Mouse (Mus musculus): ENCODE results near the gene Wasf1.

Wasf1 gene

DNA sequence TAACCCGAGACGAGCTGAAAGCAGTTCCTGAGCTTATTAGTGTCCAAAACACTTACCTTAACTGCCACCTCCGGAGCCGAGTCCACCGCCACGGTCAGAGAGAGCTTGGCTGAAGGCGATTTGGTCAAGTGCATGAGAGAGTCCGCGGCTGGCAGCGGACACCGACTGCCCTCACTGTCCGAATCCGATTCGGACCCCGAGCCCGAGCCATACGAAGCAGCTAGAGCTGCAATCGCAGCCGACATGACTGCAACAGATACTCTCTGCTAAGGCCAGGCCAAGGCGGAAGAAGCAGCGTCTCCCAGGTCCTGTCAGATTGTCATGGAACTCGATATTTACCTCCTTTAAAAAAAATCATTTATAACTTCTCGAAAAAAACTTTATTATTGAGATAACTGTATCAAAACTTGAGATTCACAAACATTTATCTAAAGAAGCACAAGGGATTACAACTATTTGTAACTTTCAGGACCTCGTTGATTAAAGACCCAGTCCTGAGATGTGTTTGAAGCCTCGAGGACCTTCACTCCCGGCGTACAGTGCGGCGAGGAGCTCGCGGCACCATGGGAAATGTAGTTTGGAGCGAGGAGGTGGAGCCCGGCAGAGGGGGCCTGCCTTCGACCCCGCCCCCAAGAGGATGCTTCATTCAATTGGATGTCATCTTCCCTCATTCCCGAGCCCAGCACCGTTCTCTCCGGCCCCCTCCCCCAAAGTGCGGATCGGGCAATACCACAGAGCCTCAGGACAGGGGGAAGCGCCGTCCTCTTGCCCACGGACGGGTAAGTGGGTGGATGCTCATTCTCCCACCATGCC, at the start of gene Wasf1, which contains the start of gene Cdc40:
Gene Wasf1, plus strand, starts transcription at position 645 of the 813 bp plus-strand sequence.
Gene Cdc40, minus strand, starts transcription at position 481 of the 813 bp plus-strand sequence.
- CTCF ChIA-PET: no interaction called here

GRCm38 (mm10) chr10:40840086-40840485, 43.2 kb upstream of the Wasf1 start:
- CTCF ChIA-PET: no interaction called here

GRCm38 (mm10) chr10:40843841-40844240, 39.4 kb upstream of the Wasf1 start:
- CTCF ChIA-PET: no interaction called here

DNA sequence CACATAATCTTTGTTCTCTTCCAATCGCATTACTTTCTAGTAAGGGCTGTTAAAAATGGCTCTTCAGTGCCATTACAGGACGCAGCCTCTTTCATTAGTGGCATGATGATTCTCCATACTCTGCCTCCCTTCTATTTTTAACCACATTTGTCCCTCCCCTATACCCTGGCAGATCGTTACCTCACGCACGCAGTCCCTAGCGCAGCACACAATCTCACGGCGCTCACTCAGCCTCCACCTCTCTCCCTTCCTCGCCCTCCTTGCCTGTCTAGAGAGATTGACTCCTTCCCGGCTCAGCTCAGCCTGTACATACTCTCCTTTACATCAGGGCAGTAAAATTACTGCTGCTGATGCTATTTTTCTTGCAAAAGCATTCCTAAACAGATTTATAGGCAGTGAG, 38.7 kb upstream of the Wasf1 start:
- CTCF ChIA-PET: no interaction called here

GRCm38 (mm10) chr10:40845626-40846025, 37.6 kb upstream of the Wasf1 start:
- CTCF ChIA-PET: interaction anchor here (0.7 kb wide), 1 partner anchor 101 kb away, joined by 3 read pairs; no protein-coding TSS in a partner anchor

- CTCF ChIA-PET: no interaction called here
Measured at GRCm38 (mm10) chr10:40847176-40847874, 36.0 kb upstream of the Wasf1 start.

GRCm38 (mm10) chr10:40850644-40851043, 32.6 kb upstream of the Wasf1 start:
- CTCF ChIA-PET: interaction anchor here (0.7 kb wide), 1 partner anchor 676 kb away, joined by 3 read pairs; no protein-coding TSS in a partner anchor

- CTCF ChIA-PET: interaction anchor here (0.7 kb wide), 1 partner anchor 677 kb away, joined by 3 read pairs; no protein-coding TSS in a partner anchor
Measured at GRCm38 (mm10) chr10:40851138-40851537, 32.1 kb upstream of the Wasf1 start.

GRCm38 (mm10) chr10:40855616-40856015, 27.7 kb upstream of the Wasf1 start:
- CTCF ChIA-PET: interaction anchor here (0.6 kb wide), 1 partner anchor 806 kb away, joined by 4 read pairs; no protein-coding TSS in a partner anchor

- CTCF ChIA-PET: no interaction called here
Measured at GRCm38 (mm10) chr10:40856703-40857102, 26.6 kb upstream of the Wasf1 start.

DNA sequence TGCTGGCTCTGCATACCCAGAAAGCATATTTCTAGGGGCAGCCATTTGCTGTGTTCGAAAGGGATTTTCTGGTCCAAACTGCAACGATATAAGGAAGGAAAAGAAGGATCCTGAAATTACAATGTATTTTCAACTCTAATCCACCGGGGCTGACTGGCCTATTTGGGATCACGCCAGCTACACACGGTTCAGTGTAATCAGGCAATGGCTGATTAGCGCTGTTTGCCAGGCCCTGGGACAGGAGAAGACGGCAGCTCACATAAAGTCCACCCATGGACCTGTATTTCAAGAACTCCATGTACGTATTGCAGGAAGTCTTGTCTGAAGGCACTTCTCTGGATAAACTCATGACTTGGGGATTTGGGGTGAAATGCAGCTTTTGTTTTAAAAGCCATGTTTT, 25.7 kb upstream of the Wasf1 start:
- CTCF ChIA-PET: no interaction called here

- CTCF ChIA-PET: no interaction called here
Measured at GRCm38 (mm10) chr10:40868081-40868480, 15.2 kb upstream of the Wasf1 start.

DNA sequence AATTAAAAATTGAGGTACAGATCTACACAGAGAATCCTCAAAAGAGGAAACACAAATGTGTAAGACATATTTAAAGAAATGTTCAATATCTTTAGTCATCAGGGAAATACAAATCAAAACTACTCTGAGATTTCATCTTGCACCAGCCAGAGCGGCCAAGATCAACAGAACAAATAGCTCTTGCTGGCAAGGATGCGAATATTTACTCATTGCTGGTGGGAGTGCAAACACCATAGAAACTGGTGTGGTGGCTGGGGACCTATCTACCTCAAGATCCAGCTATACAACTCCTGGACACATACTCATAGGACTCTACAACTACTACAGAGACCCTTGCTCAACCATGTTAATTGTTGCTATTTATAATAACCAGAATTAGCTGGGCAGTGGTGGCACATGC, 12.0 kb upstream of the Wasf1 start:
- CTCF ChIA-PET: no interaction called here

GRCm38 (mm10) chr10:40872052-40872451, 11.2 kb upstream of the Wasf1 start:
- CTCF ChIA-PET: no interaction called here

- CTCF ChIA-PET: no interaction called here
Measured at GRCm38 (mm10) chr10:40878246-40878645, 5.0 kb upstream of the Wasf1 start.

DNA sequence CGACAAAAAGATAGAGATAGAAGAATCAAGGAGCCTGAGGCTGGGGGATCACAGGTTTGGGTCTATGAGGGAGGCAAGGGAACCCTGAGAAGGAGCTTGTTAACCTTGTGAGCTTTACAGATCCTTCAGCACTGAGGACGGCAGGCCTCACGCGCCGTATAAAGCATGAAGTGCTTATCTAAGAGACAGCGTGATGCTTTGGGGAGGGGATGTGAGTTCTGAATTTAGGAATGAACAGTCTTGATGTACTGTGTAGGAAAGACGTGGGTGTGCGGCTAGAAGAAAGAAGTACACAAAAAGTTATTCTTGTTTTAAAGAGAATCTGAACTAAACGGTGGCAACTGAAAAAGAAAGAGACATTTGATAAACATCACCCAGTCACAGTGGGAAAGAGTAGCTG, 3.3 kb upstream of the Wasf1 start:
- CTCF ChIA-PET: no interaction called here

DNA sequence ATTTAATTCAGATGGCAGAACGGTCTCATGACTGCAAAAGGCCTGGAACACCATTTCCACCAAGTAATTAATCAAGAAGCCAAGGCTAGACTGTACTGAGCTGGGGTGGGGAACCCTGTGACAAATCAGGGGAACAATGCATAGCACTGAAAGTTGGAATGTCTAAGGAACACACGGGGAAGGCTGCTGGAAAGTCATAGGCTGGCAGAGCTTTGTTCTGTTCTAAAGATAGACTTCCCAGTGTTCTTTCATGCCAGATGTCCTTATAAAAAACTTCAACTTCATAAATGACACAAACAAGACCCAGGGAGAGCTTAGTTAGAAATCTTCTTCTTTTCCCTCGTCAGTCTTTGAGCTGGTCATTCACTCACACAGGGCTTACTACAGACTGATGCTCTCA, 2.0 kb upstream of the Wasf1 start:
- CTCF ChIA-PET: no interaction called here

- CTCF ChIA-PET: no interaction called here
Measured at GRCm38 (mm10) chr10:40882333-40882732, 942 bp upstream of the Wasf1 start.

GRCm38 (mm10) chr10:40883644-40884278, 486 bp downstream of the Wasf1 start:
- CTCF ChIA-PET: no interaction called here

- CTCF ChIA-PET: no interaction called here
Measured at GRCm38 (mm10) chr10:40884279-40884806, 1.1 kb downstream of the Wasf1 start.

- CTCF ChIA-PET: interaction anchor here (0.7 kb wide), 2 partner anchors 274 to 618 kb away, joined by 10 to 15 read pairs; no protein-coding TSS in a partner anchor
Measured at GRCm38 (mm10) chr10:40885432-40885831, 2.2 kb downstream of the Wasf1 start.

GRCm38 (mm10) chr10:40887316-40887715, 4.0 kb downstream of the Wasf1 start:
- CTCF ChIA-PET: interaction anchor here (0.7 kb wide), 1 partner anchor 628 kb away, joined by 3 read pairs; no protein-coding TSS in a partner anchor
